Mouse (Mus musculus) urinary bladder, postnatal 36 days (tissue): ENCODE results near the gene Cyb561d1.
"Not testable (repeated sequence)": the region's sequence is repeated elsewhere in the genome, so short reads cannot be mapped to it uniquely, and the experiment has no call there.

Experiments used
- DNase-seq, 2 experiments: peaks; one replicate each; pipeline ENCODE4 v3.0.0; 2022; ENCODE audit warnings: low spot score in 2 of 2, mixed read lengths in 1 of 2

Cyb561d1 gene

GRCm38 (mm10) chr3:108200329-108201323, at the start of gene Cyb561d1:
Gene Cyb561d1 (minus strand): TSS chr3:108201212.
- peak; percentile 94 to 95 for DNase-seq

- DNase-seq, result no peak
Measured at GRCm38 (mm10) chr3:108246857-108247256, 45.8 kb upstream of the Cyb561d1 start.

- DNase-seq, result no peak
Measured at GRCm38 (mm10) chr3:108241243-108241839, 40.3 kb upstream of the Cyb561d1 start.

DNA sequence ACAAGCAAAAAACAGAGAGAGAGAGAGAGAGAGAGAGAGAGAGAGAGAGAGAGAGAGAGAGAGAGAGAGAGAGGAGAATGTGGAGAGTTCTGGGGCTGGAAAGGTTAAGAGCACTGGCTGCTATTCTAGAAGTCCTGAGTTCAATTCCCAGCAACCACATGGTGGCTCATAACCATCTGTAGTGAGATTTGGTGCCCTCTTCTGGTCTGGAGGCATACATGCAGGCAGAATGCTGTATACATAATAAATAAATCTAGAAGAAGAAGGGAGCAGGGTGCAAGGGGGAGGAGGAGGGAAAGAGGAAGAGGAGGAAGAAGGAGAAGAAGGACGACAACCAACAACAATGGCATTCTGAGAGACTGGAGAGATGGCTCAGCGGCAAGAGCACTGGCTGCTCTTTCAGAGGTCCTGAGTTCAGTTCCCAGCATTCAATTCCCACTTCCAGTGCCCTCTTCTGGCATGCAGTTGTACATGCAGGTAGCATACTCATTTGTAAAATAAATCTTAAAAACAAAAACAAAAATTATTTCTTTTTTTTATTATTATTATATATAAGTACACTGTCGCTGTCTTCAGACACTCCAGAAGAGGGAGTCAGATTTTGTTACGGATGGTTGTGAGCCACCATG, 36.6 kb upstream of the Cyb561d1 start:
- DNase-seq, result not testable (repeated sequence)

GRCm38 (mm10) chr3:108231646-108232045, 30.6 kb upstream of the Cyb561d1 start:
- no peak for DNase-seq

- no peak for DNase-seq
Measured at GRCm38 (mm10) chr3:108227521-108227920, 26.5 kb upstream of the Cyb561d1 start.

DNA sequence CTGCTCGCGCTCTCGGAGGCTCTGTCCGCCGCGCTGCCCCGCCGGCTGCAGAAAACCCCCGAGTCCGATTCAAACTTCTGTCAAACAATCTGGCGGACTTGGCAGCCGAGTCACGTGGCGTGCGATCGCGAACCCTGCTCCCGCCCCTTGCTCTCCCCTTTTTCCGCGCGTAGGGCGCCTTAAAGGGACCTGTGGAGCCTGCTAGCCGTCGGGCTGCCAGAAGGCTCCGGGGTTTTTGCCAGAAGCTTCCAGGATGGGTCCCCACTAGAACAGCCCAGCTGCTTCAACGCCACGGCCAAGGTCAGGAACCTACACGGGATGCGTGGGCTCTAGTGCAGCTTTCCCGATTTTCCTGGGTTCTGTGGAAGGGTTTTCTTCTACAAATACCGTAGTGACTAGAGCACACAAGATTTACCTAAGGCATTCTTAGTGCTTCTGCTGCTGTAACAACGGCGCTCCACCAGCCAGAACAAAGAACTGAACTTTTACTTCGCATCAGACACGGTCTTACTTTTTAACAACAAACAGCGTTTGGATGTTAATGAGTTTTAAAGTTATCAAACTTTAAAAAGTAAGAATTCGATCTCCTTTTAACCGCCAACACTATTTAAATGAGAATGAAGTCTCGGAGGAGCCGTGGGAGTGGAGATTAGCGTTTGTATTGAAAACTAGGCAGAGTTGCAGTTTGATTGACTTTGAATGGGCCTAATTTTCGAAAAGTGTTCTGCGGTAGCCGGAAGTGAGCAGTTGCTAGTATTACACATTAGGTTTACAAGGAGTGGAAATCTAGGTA, 25.7 kb upstream of the Cyb561d1 start, which contains the start of gene Sypl2:
Gene Sypl2, minus strand, starts transcription at position 91 of the 793 bp plus-strand sequence.
- peak in 1 of 2 experiments; percentile 54 for DNase-seq

DNA sequence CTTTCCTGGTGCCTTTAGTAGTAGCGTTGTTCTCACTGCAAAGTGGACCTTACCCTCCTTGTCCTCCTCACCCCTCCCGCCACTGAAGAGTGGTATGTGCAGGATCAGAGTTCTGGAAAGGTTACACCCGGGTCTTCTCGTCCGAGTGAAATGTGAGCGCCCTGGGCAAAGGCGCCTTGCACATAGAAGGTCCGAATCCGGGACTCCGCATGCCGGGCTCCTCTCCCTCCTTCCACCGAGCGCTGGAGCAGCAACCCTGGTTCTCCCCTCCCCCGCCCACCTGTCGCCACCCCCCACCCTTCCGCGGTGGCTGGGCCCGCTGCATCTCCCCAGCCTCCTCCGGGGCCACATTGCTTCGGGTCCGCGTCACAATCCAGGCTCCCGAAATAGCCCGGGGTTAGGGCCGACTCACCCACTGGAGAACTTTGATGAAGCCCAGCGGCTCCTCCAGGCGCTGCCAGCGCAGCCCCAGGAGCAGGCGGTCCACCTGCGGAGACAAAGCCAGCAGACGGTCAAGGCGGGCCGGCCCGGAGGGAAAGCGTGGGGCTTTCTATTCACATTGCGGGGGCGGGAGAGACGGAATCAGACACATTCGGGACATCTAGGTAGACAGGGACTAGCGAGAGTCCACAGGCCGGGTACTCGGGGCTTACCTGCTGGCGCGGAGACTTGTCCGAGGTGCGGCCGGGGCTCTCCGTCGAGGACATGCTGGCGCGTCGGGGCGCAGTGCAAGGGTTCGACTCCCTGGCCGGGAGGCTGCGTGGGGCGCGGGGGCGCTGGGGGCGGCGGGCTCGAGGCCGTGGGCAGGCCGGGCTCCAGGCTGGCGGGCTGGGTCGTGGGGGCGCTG, 24.9 kb upstream of the Cyb561d1 start:
- DNase-seq, result no peak

- no peak for DNase-seq
Measured at GRCm38 (mm10) chr3:108220661-108221060, 19.6 kb upstream of the Cyb561d1 start.

DNA sequence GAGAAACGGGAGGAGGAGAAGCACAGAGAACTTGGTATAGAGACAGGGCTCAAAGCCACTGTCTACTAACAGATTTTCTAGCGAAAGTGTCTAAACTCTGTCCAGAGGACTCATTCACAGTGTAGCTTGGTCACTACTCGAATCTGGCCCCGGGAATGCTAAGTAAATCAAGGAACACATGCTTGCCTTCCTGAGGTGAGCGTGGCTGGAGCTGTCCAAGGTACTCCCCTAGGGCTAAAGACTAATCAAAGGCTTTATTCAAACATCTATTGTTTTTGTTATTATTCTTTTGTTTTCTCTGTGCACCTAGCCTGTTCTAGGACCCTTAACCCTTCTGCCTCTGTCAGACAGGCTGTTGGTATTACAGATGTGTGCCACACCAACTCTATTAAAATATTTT, 13.7 kb upstream of the Cyb561d1 start:
- DNase-seq, result no peak

GRCm38 (mm10) chr3:108212406-108212805, 11.4 kb upstream of the Cyb561d1 start:
- DNase-seq, result no peak

GRCm38 (mm10) chr3:108211845-108212244, 10.8 kb upstream of the Cyb561d1 start:
- no peak for DNase-seq

GRCm38 (mm10) chr3:108210771-108211139, 9.7 kb upstream of the Cyb561d1 start, which contains the start of gene Atxn7l2:
Gene Atxn7l2 (minus strand): TSS chr3:108210934.
- DNase-seq, result no peak

DNA sequence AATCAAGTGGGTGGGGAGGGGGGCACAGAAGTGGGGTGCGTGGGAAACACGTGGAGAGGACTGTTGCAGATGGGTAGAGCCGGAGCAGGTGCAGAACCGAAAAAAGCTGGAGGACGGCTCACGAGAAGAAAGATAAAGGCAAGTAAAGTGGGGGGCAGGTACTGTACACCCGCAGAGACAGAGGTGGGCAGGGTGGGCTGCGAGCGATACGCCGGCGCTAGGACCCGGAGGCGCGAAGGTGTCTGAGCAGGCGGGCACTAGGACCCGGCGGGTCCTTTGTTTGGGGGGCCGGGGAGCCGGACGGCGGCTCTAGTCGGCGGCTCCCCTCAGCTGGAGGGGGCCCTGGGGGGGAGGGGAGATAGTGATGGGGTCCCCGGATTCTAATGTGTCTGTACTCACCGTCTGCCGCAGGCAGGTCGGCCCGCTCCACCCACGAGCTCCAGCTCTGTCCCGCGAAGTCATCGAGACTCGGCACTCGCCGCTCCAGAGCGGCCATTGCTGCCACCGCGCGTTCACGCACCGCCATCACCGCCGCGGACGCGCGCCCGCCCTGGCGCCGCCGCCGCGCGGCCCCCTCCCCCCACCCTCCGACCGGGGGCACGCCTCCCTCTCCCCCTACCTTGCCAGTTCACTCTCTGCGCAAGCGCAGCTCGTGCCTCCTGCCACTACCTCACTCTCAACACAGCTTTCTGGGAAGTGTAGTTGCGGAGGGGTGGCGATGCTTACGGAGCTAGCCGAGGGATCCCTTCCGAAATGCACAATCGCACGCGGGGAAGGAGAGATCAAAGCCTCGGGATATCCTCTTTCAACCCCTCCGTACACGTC, 9.1 kb upstream of the Cyb561d1 start:
- DNase-seq, result peak; percentile 84 to 92

- no peak for DNase-seq
Measured at GRCm38 (mm10) chr3:108209536-108209935, 8.5 kb upstream of the Cyb561d1 start.

- no peak for DNase-seq
Measured at GRCm38 (mm10) chr3:108209001-108209400, 8.0 kb upstream of the Cyb561d1 start.

DNA sequence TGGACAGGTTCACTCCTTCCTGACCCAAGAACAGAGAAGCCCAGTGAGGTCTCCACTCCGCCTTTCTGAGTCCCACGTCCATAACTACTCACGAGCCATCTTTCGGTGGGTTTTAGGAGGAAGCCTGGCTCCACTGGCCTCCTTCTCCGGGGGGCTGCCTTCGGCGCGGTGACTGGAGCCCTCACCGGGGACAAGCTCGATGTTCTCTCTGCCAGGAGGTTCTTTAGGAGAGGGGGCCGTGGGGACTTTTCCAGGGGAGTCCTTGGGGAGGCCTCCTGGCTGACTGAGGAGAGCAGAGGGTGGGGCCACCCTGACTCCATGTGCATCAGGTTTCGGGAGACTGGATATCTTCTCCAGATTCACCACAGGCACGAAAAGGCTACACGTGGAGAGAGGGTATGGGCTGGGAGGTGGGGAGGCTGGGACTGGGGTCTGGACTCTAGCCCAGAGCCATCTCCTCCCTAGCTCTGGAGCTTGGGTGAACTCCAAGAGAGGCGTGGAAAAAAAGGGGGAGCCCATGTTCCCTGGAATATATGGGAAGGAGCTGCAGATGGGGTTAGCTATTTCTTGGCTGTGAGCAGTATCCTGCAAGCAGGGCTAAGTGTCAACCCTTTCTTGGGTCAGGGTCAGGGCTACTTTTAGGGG, 5.8 kb upstream of the Cyb561d1 start:
- DNase-seq, result no peak

- no peak for DNase-seq
Measured at GRCm38 (mm10) chr3:108205601-108206000, 4.6 kb upstream of the Cyb561d1 start.

DNA sequence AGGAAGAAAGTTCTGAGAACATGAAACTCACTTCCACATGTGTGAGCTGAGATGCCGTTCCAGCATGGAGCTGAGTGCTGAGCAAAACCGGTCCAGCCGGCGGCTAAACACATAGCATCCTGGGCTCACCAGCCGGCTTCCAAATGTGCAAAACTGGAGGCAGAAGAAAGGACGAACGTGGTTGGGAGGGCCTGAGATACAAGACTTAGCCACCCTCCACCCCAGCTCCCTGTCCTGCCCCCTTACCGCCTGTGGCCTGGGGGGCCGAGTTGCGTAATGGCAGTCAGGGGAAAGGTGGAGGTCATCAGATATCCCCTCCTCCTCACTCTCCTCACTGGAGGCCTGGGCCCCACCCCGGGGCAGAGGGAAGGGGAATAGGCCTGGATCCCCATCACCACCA, 3.5 kb upstream of the Cyb561d1 start:
- no peak for DNase-seq
